Mouse (Mus musculus): ENCODE measurements around the gene Capn3.

The Capn3 gene

GRCm38 (mm10) chr2:120482506-120483389 lies 26.9 kb downstream of the Capn3 start:
- DNase-seq (ENCODE audit: low spot score in 2 of 2): no peak

- no peak for DNase-seq (ENCODE audit: low spot score in 2 of 2)
Observed at GRCm38 (mm10) chr2:120484241-120484640, 28.4 kb downstream of the Capn3 start.

GRCm38 (mm10) chr2:120493254-120493653 lies 37.4 kb downstream of the Capn3 start:
- no peak for DNase-seq (ENCODE audit: low spot score in 2 of 2)

GRCm38 (mm10) chr2:120496511-120496910 lies 40.7 kb downstream of the Capn3 start:
- peak in 1 of 2 experiments; percentile 27 for DNase-seq (ENCODE audit: low spot score in 2 of 2)

- no peak for DNase-seq (ENCODE audit: low spot score in 2 of 2)
Observed at GRCm38 (mm10) chr2:120499971-120500471, 44.2 kb downstream of the Capn3 start.

GRCm38 (mm10) chr2:120501136-120501918 lies 45.5 kb downstream of the Capn3 start:
- DNase-seq (ENCODE audit: low spot score in 2 of 2): no peak

GRCm38 (mm10) chr2:120501931-120502604 lies 46.2 kb downstream of the Capn3 start:
- DNase-seq (ENCODE audit: low spot score in 2 of 2): no peak

- no peak for DNase-seq (ENCODE audit: low spot score in 2 of 2)
Observed at GRCm38 (mm10) chr2:120502605-120502990, 46.8 kb downstream of the Capn3 start.

- DNase-seq (ENCODE audit: low spot score in 2 of 2): no peak
Observed at GRCm38 (mm10) chr2:120503094-120503493, 47.3 kb downstream of the Capn3 start.

GRCm38 (mm10) chr2:120503992-120504391 lies 48.2 kb downstream of the Capn3 start:
- DNase-seq (ENCODE audit: low spot score in 2 of 2): no peak

- no peak for DNase-seq (ENCODE audit: low spot score in 2 of 2)
Observed at GRCm38 (mm10) chr2:120514181-120514580, 58.4 kb downstream of the Capn3 start.

- no peak for DNase-seq (ENCODE audit: low spot score in 2 of 2)
Observed at GRCm38 (mm10) chr2:120518547-120519210, 62.9 kb downstream of the Capn3 start.

- DNase-seq (ENCODE audit: low spot score in 2 of 2): no peak
Observed at GRCm38 (mm10) chr2:120526771-120527170, 71.0 kb downstream of the Capn3 start.

GRCm38 (mm10) chr2:120529531-120529930 lies 73.7 kb downstream of the Capn3 start:
- DNase-seq (ENCODE audit: low spot score in 2 of 2): no peak

GRCm38 (mm10) chr2:120531223-120531622 lies 75.4 kb downstream of the Capn3 start:
- no peak for DNase-seq (ENCODE audit: low spot score in 2 of 2)

GRCm38 (mm10) chr2:120539333-120539732 lies 83.5 kb downstream of the Capn3 start:
- DNase-seq (ENCODE audit: low spot score in 2 of 2): no peak

- peak; percentile 69 to 73 for DNase-seq (ENCODE audit: low spot score in 2 of 2)
Observed at GRCm38 (mm10) chr2:120539778-120540208, 84.0 kb downstream of the Capn3 start.

- DNase-seq (ENCODE audit: low spot score in 2 of 2): no peak
Observed at GRCm38 (mm10) chr2:120544732-120545131, 88.9 kb downstream of the Capn3 start.

Data from right cerebral cortex, adult 2 months (tissue).